Mouse (Mus musculus) E14TG2a.4 (cell line): ENCODE results near the gene Med16.

Source experiments
- CTCF ChIP-seq: conservative IDR thresholded peaks from 2 replicates; pipeline ENCODE4 v1.5.1; 2014; ENCODE audit warnings: low read length
- NANOG ChIP-seq: IDR thresholded peaks from 2 replicates; pipeline ENCODE4 v1.6.1; 2014; ENCODE audit warnings: borderline replicate concordance, low read length, mixed read lengths
- POU5F1 ChIP-seq: IDR thresholded peaks from 2 replicates; pipeline ENCODE4 v1.6.1; 2014; ENCODE audit warnings: low read length, borderline replicate concordance

GRCm38 (mm10) chr10:79917532-79918100, 8.9 kb upstream of the Med16 start:
- no peak for TF ChIP-seq CTCF
- TF ChIP-seq NANOG: no peak
- TF ChIP-seq POU5F1: no peak
